Mouse (Mus musculus) liver, embryonic 15.5 days (tissue): ENCODE data around the gene Mfsd4b5. TPM values are rescaled to one million over a fixed set of nuclear protein-coding genes. Genes with fewer than 3 reads are reported as not detected.
"Not testable (repeated sequence)": the region's sequence is repeated elsewhere in the genome, so short reads cannot be mapped to it uniquely, and the experiment has no call there.

Source experiments
- ATAC-seq: fragments of 200-750 bp; cut with Nextera tagmentation; 2 replicates; pipeline ENCODE4 v1.8.0; 2017; ENCODE audit warnings: moderate number of reproducible peaks, mild to moderate bottlenecking, moderate library complexity; ENCODE audit not compliant: insufficient read depth
- H3K27ac ChIP-seq: fragments of 300-500 bp; sonication (generic); replicated peaks from 2 replicates; pipeline ENCODE4 v1.5.1; 2015; ENCODE audit warnings: mild to moderate bottlenecking, inconsistent platforms
- H3K27me3 ChIP-seq: fragments of 300-500 bp; sonication (generic); 2 replicates; pipeline ENCODE4 v1.6.1; 2015; ENCODE audit warnings: mild to moderate bottlenecking, inconsistent platforms
- H3K36me3 ChIP-seq: fragments of 300-500 bp; sonication (generic); replicated peaks from 2 replicates; pipeline ENCODE4 v1.6.1; 2015; ENCODE audit warnings: moderate library complexity, mild to moderate bottlenecking, inconsistent platforms
- H3K4me1 ChIP-seq: fragments of 300-500 bp; sonication (generic); replicated peaks from 2 replicates; pipeline ENCODE4 v1.6.1; 2015; ENCODE audit warnings: inconsistent platforms
- H3K4me2 ChIP-seq: fragments of 300-500 bp; sonication (generic); 2 replicates; pipeline ENCODE4 v1.6.1; 2015; ENCODE audit warnings: moderate library complexity, mild to moderate bottlenecking, inconsistent platforms
- H3K4me3 ChIP-seq: fragments of 300-500 bp; sonication (generic); replicated peaks from 2 replicates; pipeline ENCODE4 v1.5.1; 2015; ENCODE audit warnings: mild to moderate bottlenecking, inconsistent platforms
- H3K9ac ChIP-seq: fragments of 300-500 bp; sonication (generic); 2 replicates; pipeline ENCODE4 v1.6.1; 2015; ENCODE audit warnings: moderate library complexity, mild to moderate bottlenecking, inconsistent platforms
- H3K9me3 ChIP-seq: fragments of 300-500 bp; sonication (generic); replicated peaks from 2 replicates; pipeline ENCODE4 v1.6.1; 2016; ENCODE audit warnings: inconsistent platforms
- WGBS: fragments of 180-500 bp; shearing (Covaris S2); methylation state at CpG from one replicate; pipeline ENCODE4 v1.1.7; 2015; ENCODE audit warnings: mixed read lengths; ENCODE audit not compliant: insufficient replicate concordance; 5-methylcytosine and 5-hydroxymethylcytosine counted together
- polyA plus RNA-seq: library from polyadenylated mRNA; unstranded; fragments of >200 nt; fragmentation: Nextera tagmentation; extraction: Ambion mirVana; gene quantifications from 2 replicates; pipeline ENCODE4 v1.2.1, GENCODE M21; 2015

Mfsd4b5 gene
- polyA plus RNA-seq, 1 experiment from 2014 or later: 0.07 TPM

GRCm38 (mm10) chr10:39924556-39924955 is 61.9 kb downstream of the Mfsd4b5 start:
- not testable (repeated sequence) for H3K4me2 ChIP-seq, H3K36me3 ChIP-seq, H3K4me3 ChIP-seq, H3K9ac ChIP-seq, H3K9me3 ChIP-seq, H3K4me1 ChIP-seq, H3K27ac ChIP-seq
- peaks cover 40% of the 10 kb centered on the region for H3K27me3 ChIP-seq
- 43% methylated on average over 8 of the region's 8 CpGs for WGBS
- ATAC-seq: peak; percentile 68; the same call in 1 of the 2 replicates

GRCm38 (mm10) chr10:39912616-39913015 is 73.8 kb downstream of the Mfsd4b5 start:
- no peak overlapping the region for H3K9ac ChIP-seq

GRCm38 (mm10) chr10:39908768-39909441 is 77.5 kb downstream of the Mfsd4b5 start:
- Histone ChIP-seq H3K4me2 (no peak overlapping the region), H3K4me3 (no peak overlapping the region), H3K9ac (no peak overlapping the region), H3K27me3 (no peaks in the 10 kb centered on the region), H3K36me3 (no peaks in the 10 kb centered on the region), H3K9me3 (no peaks in the 10 kb centered on the region), H3K4me1 (no peaks in the 10 kb centered on the region), H3K27ac (no peak overlapping the region)
- ATAC-seq: no peak
- 51% methylated on average over 13 of the region's 13 CpGs for WGBS

More at GRCm38 (mm10) chr10:39912616-39913015, 73.8 kb downstream of the Mfsd4b5 start:
- no peak for ATAC-seq
- Histone ChIP-seq H3K4me1 (no peaks in the 10 kb centered on the region), H3K9me3 (no peaks in the 10 kb centered on the region), H3K4me3 (no peak overlapping the region), H3K27me3 (no peaks in the 10 kb centered on the region), H3K36me3 (no peaks in the 10 kb centered on the region), H3K4me2 (no peak overlapping the region), H3K27ac (no peak overlapping the region)

Other genes starting within 250 kb of the Mfsd4b5 start
- gene Mfsd4b4, start 87.4 kb downstream of the Mfsd4b5 start, polyA plus RNA-seq: 1.2 TPM in 2 replicates
- not detected in 2 replicates for gene Mfsd4b2, start 59.7 kb downstream of the Mfsd4b5 start, polyA plus RNA-seq
- 2.8 and 3.4 TPM in 2 replicates for gene Mfsd4b3, start 26.5 kb downstream of the Mfsd4b5 start, polyA plus RNA-seq
- 0.54 and 0.70 TPM in 2 replicates for gene Mfsd4b1, start 38.6 kb upstream of the Mfsd4b5 start, polyA plus RNA-seq
- 79.2 and 87.6 TPM in 2 replicates for gene Slc16a10, start 155.6 kb upstream of the Mfsd4b5 start, polyA plus RNA-seq